Mouse (Mus musculus): ENCODE measurements around the gene Ctsf.

- TF ChIP-seq POLR2A (IDR thresholded peaks at IDR 0.05; ENCODE audit: control insufficient read depth, extremely low read depth, insufficient read depth, low read length, poor library complexity): no peak
- no peak for TF ChIP-seq CTCF (IDR thresholded peaks at IDR 0.05; ENCODE audit: borderline replicate concordance, control insufficient read depth, extremely low read depth, insufficient read depth, low read length, poor library complexity)
Observed at GRCm38 (mm10) chr19:4899888-4900287, 45.0 kb downstream of the Ctsf start.
